Mouse (Mus musculus): ENCODE measurements around the gene Egfl8. TPM values are rescaled to one million over a fixed set of nuclear protein-coding genes. Genes with fewer than 3 reads are reported as not detected.

Egfl8 gene
- polyA plus RNA-seq, 1 experiment from 2014 or later, result 2.8 TPM

DNA sequence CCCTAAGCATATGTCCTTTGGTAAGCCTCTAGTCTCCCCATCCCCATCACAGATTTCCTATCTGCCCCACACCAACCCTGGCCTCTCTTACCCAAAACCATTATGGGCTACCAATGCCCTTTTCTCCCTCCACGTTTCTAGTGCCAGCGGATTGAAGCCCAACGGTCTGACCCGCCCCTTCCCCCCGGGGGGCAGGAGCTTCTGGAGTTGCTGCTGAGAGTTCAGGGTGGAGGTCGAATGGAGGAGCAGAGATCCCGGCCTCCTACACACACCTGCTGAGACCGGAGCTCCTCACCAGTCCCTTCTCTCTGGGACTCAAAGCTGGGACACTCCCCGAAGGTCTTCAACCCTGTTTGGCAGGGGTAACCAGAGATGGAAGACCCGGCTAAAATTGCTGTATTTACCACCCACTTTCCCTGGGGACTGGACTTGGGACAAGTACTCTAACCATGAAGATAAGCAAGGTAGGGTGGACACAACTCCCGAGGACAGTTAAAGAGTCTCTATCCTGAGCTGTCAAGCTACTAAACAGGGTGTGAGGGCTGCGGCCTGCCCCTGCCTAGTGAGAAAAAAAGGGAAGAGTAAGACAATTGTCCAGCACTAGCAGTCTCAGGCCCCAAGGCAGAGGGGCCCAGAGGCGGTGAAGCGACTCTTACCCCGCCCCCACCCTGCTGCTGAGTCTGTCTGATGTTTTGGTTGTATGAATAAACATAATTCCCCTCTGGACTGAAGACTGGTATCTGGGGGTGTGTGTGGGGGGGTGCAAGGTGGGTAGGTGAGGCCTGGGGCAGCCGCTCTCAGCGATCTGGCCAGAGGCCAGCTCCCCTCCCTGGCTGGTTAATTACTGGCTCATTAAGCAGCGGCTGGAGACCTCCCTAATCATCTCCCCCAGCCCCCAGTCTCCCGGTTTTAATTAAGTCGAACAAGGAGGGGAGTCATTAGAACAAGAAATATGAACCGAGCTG is 24.5 kb downstream of the Egfl8 start, which contains the start of gene Pbx2:
Gene Pbx2 (plus strand): TSS at position 238 of the 965 bp plus-strand sequence.
- Histone ChIP-seq H3K9ac (peak within 1 kb of the TSS; percentile 93), H3K9me3 (no peaks in the 10 kb centered on the region), H3K4me1 (peaks cover 74% of the 10 kb centered on the region), H3K36me3 (peaks cover 21% of the 10 kb centered on the region), H3K27ac (peak within 1 kb of the TSS; percentile 96), H3K27me3 (no peaks in the 10 kb centered on the region), H3K4me3 (peak within 1 kb of the TSS; percentile 87), H3K4me2 (peak within 1 kb of the TSS; percentile 96)
- WGBS, result 5% methylated on average over 21 of the region's 21 CpGs
- ATAC-seq (ENCODE audit: borderline replicate concordance, extremely low read depth, low FRiP score, low TSS enrichment), result 0 out of 2 replicates have a peak, but pooled peaks have one; percentile 2

DNA sequence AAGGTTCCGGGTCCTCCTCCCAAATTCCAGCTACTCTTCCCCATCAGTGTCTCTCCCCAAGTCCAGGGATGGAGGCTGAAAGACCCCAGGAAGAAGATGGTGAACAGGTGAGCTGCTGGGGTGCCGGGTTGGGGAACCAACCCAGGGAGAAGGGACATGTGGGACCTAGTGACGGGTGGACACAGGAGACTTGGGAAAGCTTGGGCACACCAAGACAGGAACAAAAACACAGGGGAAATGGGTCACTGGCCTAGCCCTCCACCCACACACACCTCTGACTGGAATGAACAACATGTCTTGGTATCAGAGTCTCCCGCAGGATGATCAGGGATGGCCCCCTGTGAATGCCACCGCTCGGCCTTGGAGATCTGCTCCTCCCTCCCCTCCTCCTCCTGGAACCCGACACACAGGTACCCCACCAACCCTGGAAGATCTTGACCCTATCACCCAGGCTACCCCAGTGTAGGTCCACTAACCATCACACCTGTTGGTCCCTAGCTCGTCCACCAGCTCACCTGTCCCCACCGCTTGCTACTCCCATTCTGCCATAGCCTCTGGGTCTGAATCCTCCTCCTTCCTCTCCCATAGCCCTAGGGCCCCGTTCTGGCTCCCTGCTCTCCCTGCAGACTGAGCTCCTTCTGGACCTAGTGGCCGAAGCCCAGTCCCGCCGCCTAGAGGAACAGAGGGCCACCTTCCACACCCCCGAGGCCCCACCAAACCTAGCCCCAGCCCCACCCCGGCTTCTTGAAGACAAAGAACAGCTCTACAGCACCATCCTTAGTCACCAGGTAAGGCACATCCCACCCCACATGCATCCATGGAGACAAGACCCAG is 25.4 kb downstream of the Egfl8 start:
- no peak for ATAC-seq (ENCODE audit: borderline replicate concordance, extremely low read depth, low FRiP score, low TSS enrichment)
- peaks cover 73% of the 10 kb centered on the region for H3K4me1 ChIP-seq
- peaks cover 14% of the 10 kb centered on the region for H3K36me3 ChIP-seq
- 68% methylated on average over 15 of the region's 15 CpGs for WGBS
- peak overlapping the region; percentile 19 for H3K4me3 ChIP-seq
- peak overlapping the region; percentile 96 for H3K27ac ChIP-seq
- H3K9ac ChIP-seq, result peak overlapping the region; percentile 29
- no peaks in the 10 kb centered on the region for H3K9me3 ChIP-seq
- H3K4me2 ChIP-seq, result peak overlapping the region; percentile 96
- no peaks in the 10 kb centered on the region for H3K27me3 ChIP-seq

DNA sequence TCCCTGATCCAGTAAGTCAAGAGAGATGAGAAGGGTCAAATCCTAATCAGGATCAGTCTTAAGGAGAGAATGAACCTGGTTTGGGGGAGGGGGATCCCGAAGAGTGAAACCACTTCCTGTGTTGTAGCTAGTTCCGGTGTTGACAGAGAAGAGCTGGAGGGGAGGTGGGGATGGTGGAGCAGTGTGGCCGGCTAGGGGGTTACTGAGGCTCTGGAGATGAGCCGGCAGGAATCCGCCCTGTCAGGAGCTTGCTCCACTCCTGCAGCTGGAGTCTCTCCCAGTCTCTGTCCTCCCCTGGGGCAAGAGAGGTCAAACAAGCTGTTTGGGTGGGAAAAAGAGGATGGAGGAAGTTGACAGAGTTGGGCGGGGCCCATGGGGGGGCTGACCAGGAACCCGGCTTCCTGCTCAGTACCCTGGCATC is 26.1 kb downstream of the Egfl8 start, which contains the start of gene Gpsm3:
Gene Gpsm3 (plus strand): TSS at position 126 of the 421 bp plus-strand sequence.
- Histone ChIP-seq H3K27ac (peak within 1 kb of the TSS; percentile 96), H3K4me1 (peaks cover 67% of the 10 kb centered on the region), H3K27me3 (no peaks in the 10 kb centered on the region), H3K4me2 (peak within 1 kb of the TSS; percentile 96), H3K4me3 (peak within 1 kb of the TSS; percentile 19), H3K36me3 (peaks cover 7% of the 10 kb centered on the region), H3K9me3 (no peaks in the 10 kb centered on the region), H3K9ac (peak within 1 kb of the TSS; percentile 98)
- under 1% methylated on average over 7 of the region's 7 CpGs for WGBS
- no peak for ATAC-seq (ENCODE audit: borderline replicate concordance, extremely low read depth, low FRiP score, low TSS enrichment)

DNA sequence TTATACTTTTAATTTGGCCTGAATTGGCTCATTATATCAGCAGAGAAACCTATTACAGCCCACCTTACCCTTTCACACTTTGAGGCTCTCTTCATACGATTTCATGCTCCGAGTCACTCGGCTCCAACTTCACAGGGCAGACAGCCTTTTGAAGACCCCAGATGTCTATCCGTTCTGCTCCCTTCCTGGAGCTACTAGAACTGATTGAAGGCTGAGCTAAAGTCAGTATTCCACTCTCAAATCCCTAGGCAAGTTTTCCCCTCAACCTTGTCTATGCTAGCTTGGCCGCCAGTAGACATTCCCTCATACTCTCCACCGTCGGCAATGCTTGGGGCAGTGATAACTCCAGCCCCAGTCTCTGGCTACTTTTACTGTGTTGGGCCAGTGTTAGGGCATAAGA is 26.6 kb downstream of the Egfl8 start:
- no peaks in the 10 kb centered on the region for H3K27me3 ChIP-seq

DNA sequence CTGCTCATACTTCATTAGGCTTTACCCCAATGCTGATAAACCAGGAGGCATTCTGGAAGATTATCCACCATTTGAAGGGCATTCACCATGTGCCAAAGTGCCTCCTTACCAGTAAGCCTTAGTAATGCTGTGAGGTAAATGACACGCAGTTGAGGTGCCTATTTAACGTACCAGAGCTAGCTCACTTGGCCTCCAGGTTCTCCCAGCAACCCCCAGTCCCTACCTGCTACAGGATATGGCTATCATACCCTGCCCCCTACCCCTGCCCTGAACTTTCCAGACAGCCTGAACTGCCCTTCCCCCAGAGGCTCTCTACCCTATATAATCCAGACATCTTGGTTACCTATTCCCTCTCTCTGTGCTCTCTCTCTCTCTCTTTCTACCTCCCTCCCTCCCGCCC is 27.0 kb downstream of the Egfl8 start:
- Histone ChIP-seq H3K27ac (no peak overlapping the region), H3K27me3 (no peaks in the 10 kb centered on the region), H3K36me3 (no peaks in the 10 kb centered on the region), H3K4me1 (peaks cover 58% of the 10 kb centered on the region), H3K4me2 (peak overlapping the region; percentile 96), H3K9ac (0 out of 2 replicates have a peak overlapping the region, but pooled peaks have one; percentile 98), H3K9me3 (no peaks in the 10 kb centered on the region), H3K4me3 (no peak overlapping the region; the same call in 1 of the 2 replicates)
- 69% methylated on average over 3 of the region's 3 CpGs for WGBS
- no peak for ATAC-seq (ENCODE audit: borderline replicate concordance, extremely low read depth, low FRiP score, low TSS enrichment)

More for the DNA sequence above, 26.6 kb downstream of the Egfl8 start:
- H3K36me3 ChIP-seq, result 0 out of 2 replicates have a peak, but pooled peaks cover 2% of the 10 kb centered on the region
- H3K9me3 ChIP-seq, result no peaks in the 10 kb centered on the region
- H3K27ac ChIP-seq, result peak overlapping the region; percentile 96
- peak overlapping the region; percentile 19 for H3K4me3 ChIP-seq
- H3K9ac ChIP-seq, result no peak overlapping the region
- 37% methylated on average over 7 of the region's 7 CpGs for WGBS
- peak overlapping the region; percentile 96 for H3K4me2 ChIP-seq
- peaks cover 62% of the 10 kb centered on the region for H3K4me1 ChIP-seq
- no peak for ATAC-seq (ENCODE audit: borderline replicate concordance, extremely low read depth, low FRiP score, low TSS enrichment)

DNA sequence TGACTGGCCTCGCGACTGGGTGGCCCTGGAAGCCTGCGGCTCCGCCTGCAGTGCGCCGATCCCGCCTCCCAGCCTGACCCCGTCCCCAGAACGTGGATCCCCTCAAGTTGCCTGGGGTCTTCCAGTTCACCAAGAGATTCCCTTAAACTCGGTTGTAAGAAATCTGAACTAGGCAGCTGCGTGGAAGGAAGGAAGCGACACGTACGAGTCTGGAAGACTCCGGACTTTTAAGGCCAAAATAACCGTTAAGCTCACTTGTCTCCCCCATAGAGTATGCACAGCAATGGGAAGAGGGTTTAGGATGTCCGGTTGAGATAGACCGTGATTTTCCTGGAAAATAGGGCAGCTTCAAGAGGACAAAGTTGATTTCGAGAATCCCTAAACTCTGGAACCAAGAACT is 28.0 kb downstream of the Egfl8 start:
- peaks cover 51% of the 10 kb centered on the region for H3K4me1 ChIP-seq
- ATAC-seq (ENCODE audit: borderline replicate concordance, extremely low read depth, low FRiP score, low TSS enrichment), result no peak
- no peaks in the 10 kb centered on the region for H3K36me3 ChIP-seq

DNA sequence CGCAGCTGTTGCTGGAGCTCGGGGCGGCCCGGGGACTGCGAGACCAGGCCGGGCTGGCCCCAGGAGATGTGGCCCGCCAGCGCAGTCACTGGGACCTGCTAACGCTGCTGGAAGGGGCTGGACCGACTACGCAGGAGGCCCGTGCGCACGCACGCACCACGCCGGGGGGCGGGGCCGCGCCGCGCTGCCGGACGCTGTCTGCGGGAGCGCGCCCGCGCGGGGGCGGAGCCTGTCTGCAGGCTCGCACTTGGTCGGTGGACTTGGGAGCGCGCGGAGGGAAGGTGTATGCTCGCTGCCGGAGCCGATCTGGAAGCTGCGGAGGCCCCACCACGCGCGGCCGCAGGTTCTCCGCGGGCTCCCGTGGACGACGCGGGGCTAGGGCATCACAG is 28.4 kb downstream of the Egfl8 start:
- H3K9ac ChIP-seq, result peak overlapping the region; percentile 98
- WGBS, result under 1% methylated on average over 48 of the region's 50 CpGs
- ATAC-seq (ENCODE audit: borderline replicate concordance, extremely low read depth, low FRiP score, low TSS enrichment), result peak; percentile 84
- H3K4me1 ChIP-seq, result peaks cover 51% of the 10 kb centered on the region
- H3K4me2 ChIP-seq, result peak overlapping the region; percentile 96
- no peaks in the 10 kb centered on the region for H3K36me3 ChIP-seq
- peak overlapping the region; percentile 83 for H3K4me3 ChIP-seq
- H3K27me3 ChIP-seq, result no peaks in the 10 kb centered on the region
- no peaks in the 10 kb centered on the region for H3K9me3 ChIP-seq
- peak overlapping the region; percentile 99 for H3K27ac ChIP-seq

More for the DNA sequence above, 28.0 kb downstream of the Egfl8 start:
- Histone ChIP-seq H3K9me3 (no peaks in the 10 kb centered on the region), H3K4me3 (peak overlapping the region; percentile 83), H3K27ac (peak overlapping the region; percentile 99), H3K4me2 (peak overlapping the region; percentile 96), H3K27me3 (no peaks in the 10 kb centered on the region), H3K9ac (peak overlapping the region; percentile 98)
- WGBS, result 2% methylated on average over 19 of the region's 19 CpGs

DNA sequence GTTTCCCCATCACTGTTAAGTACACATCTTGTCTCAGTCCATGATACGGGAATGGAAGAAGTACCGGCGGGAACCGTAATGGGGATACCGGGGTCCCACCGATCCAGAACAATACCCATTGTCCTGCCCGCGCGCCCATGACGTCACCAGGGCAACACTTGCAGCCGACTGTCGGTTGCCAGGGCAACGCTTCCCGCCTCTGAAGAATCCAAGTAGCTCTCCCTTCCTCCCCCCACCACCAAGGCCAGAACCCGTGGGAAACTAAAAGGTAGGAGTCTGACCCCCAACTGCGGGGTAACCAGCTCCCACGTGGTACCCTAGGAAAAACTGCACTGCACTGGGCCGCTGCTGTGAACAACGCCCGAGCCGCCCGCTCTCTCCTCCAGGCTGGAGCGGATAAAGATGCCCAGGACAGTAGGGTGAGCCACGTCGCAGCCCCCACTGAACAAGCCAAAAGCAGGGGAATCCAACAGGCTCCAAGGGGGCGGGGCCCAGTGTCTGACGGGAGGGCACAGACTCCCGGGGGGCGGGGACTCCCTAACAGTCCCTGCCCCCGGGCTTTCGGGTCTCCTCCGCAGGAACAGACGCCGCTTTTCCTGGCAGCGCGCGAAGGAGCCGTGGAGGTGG is 28.9 kb downstream of the Egfl8 start:
- peak overlapping the region; percentile 96 for H3K4me2 ChIP-seq
- peak overlapping the region; percentile 99 for H3K27ac ChIP-seq
- ATAC-seq (ENCODE audit: borderline replicate concordance, extremely low read depth, low FRiP score, low TSS enrichment), result peak; percentile 82
- H3K4me3 ChIP-seq, result peak overlapping the region; percentile 83
- H3K9ac ChIP-seq, result peak overlapping the region; percentile 98
- WGBS, result 2% methylated on average over 38 of the region's 38 CpGs
- no peaks in the 10 kb centered on the region for H3K36me3 ChIP-seq
- H3K9me3 ChIP-seq, result no peaks in the 10 kb centered on the region
- H3K4me1 ChIP-seq, result peaks cover 51% of the 10 kb centered on the region
- no peaks in the 10 kb centered on the region for H3K27me3 ChIP-seq

DNA sequence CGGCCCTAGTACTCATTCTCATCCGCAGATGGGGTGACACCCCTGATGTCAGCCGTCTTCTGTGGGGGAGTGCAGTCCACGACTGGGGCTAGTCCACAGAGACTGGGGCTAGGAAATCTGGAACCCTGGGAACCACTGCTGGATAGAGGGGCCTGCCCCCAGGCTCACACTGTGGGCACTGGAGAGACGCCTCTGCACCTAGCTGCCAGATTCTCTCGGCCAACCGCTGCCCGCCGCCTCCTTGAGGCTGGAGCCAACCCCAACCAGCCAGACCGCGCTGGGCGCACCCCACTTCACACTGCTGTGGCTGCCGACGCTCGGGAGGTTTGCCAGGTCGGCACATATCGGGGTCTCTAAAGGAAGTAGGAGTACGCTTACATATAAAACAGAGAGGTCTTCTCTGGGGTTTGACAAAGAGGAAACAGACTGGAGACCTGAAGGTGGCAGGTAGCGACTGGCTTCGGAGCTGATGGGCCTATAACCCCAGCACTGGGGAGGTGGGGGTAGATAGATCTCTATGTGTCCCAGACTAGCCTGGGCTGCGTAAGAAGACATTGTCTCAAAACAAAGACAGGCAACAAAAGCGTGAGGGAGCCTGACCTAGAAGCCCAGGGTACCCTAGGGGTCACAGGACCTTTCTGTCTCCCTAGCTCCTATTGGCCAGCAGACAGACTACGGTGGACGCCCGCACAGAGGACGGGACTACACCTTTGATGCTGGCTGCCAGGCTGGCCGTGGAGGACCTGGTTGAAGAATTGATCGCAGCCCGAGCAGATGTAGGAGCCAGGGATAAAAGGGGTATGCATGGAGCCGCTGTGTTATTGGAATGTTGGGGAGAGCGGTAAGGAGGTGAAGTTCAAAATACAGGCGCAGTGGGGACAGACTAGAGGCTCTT is 29.6 kb downstream of the Egfl8 start:
- ATAC-seq (ENCODE audit: borderline replicate concordance, extremely low read depth, low FRiP score, low TSS enrichment), result no peak
- H3K27me3 ChIP-seq, result no peaks in the 10 kb centered on the region
- H3K4me2 ChIP-seq, result peak overlapping the region; percentile 96
- 24% methylated on average over 32 of the region's 32 CpGs for WGBS
- no peaks in the 10 kb centered on the region for H3K36me3 ChIP-seq
- H3K4me1 ChIP-seq, result peaks cover 46% of the 10 kb centered on the region
- peak overlapping the region; percentile 83 for H3K4me3 ChIP-seq
- no peaks in the 10 kb centered on the region for H3K9me3 ChIP-seq
- peak overlapping the region; percentile 99 for H3K27ac ChIP-seq
- peak overlapping the region; percentile 98 for H3K9ac ChIP-seq

DNA sequence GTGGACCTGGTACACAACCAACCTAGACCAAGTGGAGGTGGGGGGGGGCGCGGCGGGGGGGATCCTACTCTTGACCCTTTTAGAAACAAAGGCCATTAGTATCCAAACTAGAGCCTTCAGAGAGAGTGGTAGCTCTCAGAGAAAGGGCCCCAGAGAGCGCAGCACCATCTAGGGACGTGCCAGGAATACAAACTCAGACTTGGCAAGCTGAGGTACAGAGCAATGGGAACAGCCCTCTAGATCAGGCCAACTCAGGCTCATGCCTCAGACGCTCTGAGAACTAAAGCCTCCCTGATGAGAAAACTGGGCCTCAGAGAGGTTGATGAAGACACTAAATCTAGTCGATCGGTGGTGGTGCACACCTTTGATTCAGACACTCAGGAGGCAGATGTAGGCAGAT is 30.6 kb downstream of the Egfl8 start:
- H3K9ac ChIP-seq, result no peak overlapping the region
- H3K27me3 ChIP-seq, result no peaks in the 10 kb centered on the region
- ATAC-seq (ENCODE audit: borderline replicate concordance, extremely low read depth, low FRiP score, low TSS enrichment), result no peak
- WGBS, result 91% methylated on average over 8 of the region's 8 CpGs
- H3K36me3 ChIP-seq, result no peaks in the 10 kb centered on the region
- H3K4me2 ChIP-seq, result no peak overlapping the region
- no peak overlapping the region for H3K4me3 ChIP-seq
- peaks cover 36% of the 10 kb centered on the region for H3K4me1 ChIP-seq
- no peaks in the 10 kb centered on the region for H3K9me3 ChIP-seq
- no peak overlapping the region for H3K27ac ChIP-seq
